Mouse (Mus musculus) left cerebral cortex, adult 11 months (tissue): ENCODE data around the gene Ttll12.

Source experiments
- DNase-seq: peaks from one replicate; pipeline ENCODE4 v3.0.0; 2022; ENCODE audit warnings: low spot score

Ttll12 gene

DNA sequence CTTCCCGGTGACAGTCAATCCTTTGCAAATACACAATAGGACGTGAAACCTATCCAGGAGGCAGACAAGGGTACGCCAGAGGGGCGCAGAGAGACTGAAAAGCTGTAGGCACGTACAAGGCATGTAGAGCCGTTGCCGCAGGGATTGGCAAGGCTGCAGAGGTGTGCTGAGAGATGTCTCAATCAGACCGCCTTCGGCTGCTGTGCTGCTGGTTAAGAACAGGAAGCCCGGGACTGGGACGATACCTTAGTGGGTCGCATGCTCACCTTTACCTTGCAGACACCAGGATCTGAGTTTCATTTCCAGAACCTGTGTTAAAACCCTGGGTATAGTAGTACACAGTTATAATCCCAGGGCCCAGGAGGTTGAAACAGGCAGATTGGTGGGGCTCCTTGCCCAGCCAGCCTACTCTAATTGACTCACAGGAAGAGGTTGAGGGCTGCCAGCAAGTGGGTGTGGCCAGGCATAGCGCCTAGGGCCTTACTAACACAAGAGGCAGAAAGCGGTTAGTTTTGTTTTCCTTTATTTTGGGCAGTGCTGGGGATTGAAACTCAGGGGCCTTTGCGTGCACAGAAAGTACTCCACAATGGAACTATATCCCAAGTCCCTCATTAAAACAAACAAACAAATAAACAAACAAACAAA, 32.2 kb downstream of the Ttll12 start:
- peak; percentile 14 for DNase-seq

DNA sequence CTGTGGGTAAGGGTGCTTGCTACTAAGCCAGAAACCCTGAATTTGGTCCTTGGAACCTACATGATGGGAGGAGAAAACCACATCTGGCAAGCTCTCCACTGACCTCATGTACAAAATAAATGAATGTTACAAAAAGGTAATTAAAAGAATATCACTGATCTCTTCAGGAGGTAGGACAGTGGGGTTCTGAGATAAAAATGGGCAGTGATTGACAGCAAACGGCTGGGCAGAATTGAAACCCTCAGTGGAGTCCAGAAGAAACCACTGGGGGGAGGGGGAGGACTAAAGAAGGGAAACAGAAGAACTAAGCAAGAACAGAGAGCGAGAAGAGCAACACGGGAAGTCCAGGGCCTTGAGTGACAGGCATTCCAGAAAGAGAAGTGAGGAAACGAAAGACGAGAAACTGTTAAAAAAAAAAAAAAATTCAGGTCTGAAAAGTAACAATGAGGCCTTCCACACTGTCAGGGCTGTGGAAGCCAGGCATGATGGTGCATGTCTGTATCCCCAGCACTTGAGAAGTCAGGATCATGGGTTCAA, 33.9 kb downstream of the Ttll12 start:
- no peak for DNase-seq

DNA sequence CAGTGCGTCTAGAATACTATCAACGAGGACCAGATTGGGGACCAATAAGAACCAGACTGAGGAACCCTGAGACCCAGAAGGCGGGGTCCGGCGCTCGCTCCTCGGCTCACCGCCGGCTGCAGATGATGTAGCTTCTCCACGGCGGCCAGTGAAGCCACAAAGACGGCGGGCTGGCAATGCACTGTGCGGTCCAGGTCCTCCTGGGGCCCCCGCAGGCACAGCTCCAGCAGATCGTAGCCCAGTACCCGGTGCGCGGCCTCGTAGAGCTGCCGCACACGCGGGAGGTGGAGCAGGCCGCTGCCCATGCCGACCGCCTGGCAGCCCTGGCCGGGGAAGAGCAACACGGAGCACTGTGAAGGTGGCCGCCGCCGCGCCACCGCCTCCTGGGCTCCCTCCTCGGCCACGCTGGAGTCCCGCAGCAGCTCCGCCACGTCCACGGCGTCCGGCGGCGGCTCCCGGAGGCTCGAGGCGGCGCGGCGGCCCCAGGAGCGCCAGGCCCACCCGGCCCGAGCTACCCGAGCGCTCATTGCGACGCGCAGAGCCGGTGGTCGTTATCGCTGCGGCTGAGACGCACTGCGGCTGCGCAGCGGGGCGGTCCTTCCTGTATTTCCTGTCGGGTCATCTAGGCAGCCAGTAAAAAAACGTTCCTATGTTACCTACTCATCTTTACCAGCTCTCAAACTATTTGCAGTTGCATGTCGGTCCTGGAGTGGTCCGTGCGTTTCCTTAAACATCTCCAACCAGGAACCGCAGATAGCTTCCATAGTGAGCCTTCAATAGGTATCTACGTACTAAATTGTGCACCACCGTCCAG, 39.6 kb downstream of the Ttll12 start:
- DNase-seq: peak; percentile 71

DNA sequence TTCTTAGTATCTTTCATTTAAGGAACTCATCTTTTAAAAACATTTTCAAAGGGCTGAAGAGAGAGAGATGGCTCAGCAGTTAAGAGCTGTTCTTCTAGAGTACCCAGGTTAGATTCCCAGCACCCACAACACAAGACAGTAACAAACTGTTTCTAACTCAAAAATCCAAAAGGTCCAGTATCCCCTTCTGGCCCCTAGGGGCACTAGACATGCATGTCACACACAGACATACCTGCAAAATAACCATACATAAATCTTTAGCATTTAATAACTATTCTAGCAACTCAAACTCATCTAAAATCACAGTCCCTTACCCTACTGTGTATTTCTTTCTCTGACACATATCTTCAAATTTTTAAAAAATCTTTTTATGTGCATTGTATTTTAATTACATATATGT, 41.1 kb downstream of the Ttll12 start:
- DNase-seq: no peak

DNA sequence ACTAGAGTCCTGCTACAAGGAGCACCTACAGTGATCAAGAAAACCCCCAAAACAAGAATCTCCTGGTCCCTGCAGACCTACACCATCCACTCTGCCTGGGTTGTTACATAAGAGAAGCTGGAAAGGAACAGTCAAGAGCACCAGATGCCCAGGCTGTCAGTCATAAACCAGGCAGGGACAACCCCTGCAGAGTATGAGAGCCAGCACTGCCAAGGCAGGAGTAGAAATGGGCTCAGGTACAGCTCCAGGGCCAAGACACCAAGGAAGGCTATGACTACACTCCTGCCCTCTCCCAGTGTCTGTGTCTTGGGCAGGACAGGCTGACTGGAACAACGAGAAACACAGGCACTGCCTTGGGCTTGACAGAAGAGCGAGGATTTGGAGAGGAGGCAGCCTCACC, 44.8 kb downstream of the Ttll12 start:
- no peak for DNase-seq

DNA sequence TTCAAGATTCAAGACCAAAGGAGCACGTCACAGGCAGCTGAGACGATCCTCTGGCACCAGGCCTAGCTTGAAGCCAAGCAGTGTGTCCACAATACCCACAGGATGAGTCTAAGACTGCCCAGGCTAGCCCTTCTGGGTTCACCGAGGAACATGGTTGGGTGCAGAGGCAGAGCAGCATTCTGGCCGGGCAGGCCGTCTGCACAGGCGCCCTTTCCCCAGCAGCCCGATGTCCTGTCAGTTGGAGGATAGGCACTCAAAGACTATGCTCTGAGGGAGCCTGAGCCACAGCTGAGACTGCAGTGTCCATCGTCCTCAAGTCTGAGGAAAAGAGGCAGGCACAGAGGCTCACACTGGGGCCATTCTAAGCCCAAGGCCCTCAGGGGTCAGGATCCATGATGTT, 47.8 kb downstream of the Ttll12 start:
- no peak for DNase-seq

DNA sequence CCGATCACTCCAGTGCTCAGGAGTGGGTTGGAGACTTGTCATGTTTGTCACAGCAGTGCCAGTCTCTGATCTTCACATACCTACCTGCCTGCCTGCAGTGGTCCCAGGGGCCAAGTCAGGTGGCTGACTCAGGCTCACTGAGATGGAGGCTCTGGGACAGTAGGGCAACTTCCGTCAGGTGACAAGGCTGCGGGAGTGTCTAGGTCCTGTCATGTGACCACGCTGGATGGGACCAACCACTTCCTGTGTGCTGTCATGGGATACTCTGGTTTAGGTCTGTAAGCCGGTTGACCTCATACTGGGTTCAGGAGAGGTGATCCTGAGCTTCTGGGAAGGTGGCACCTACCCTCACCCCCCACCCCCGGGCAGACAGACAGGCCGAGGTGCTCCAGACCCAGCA, 48.9 kb downstream of the Ttll12 start:
- DNase-seq: no peak

DNA sequence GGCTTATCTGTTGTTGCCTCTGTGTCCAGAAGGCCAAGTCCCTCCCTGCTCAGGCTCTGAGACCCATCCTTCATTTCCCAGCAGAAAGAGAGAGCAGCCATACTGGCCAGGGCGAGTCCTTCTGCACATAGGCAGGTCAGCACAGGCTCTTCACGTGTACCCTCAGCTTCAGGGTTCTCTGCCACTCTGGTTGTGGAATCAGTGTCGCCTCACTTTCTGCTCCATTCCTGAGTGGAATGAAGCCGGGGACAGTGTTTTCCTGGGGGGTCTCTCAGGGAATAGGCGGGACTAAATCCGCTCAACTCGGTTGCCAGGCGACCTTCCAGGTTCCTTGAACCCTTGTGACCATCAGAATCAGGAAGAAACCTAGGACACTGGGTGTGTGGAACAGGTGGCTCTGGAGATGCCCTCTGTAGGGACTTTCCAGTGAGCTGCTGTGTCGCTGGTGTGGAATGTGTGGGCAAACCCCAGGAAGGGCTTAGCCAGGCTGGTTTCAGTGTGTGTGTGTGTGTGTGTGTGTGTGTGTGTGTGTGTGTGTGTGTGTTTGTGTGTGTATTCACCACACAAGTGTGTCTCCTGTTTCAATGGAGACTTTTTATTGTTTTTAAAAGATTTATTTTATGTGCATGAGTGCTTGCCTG, 53.2 kb downstream of the Ttll12 start:
- DNase-seq: no peak

DNA sequence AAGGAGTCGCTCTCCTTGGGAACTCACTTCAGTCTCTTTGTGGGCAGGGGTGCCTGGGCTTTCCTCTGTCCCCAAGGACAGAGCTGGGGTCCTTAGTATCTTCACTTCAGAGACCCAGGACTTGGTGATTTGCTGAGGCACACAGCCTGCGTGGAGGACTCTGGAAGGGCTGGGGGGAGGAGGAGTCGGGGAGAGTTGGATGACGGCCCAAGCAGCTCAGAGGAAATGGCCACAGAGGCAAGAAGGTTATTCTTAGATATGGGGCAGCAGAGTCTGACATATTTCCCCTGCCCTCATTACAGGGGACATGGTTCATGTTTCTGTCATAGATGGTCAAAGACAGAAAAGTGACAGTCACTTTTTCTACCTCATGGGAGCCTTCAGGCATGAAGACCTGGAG, 55.1 kb downstream of the Ttll12 start:
- DNase-seq: no peak

DNA sequence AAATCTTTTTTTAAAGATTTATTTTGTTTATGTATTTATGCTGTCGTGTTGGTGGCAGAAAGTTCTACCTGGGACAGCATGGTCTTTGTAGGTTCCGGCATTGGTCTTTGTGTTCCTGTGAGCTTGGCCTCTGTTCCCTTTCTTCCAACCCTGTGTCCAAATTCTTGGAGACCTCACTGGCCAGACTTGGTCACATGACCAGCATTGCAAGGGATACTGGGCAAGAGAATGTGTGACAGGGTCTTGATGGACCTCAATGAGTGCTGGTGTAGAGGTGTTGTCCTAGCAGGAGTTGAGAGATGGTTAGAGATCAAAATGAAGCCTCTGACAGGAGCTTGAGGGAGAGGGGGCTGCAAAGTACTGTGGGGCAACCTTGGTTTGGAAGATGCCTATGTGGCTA, 56.1 kb downstream of the Ttll12 start:
- DNase-seq: no peak

DNA sequence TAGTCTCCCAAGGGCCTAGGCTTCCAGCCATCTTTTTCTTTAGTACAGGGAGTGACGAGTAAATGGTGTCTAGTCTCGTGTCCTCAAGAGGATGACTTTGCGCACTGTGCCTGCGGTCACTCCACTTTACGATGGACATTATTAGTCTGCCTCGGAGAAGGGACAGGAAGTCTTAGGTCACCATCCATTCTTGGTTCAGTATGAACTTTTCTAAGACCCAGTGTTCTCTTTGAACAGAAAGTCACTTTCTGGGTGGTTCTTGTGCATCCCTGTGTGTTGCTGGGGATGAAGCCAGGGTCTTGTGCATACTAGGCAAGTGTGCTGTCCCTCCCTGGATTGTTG, 59.1 kb downstream of the Ttll12 start:
- no peak for DNase-seq

DNA sequence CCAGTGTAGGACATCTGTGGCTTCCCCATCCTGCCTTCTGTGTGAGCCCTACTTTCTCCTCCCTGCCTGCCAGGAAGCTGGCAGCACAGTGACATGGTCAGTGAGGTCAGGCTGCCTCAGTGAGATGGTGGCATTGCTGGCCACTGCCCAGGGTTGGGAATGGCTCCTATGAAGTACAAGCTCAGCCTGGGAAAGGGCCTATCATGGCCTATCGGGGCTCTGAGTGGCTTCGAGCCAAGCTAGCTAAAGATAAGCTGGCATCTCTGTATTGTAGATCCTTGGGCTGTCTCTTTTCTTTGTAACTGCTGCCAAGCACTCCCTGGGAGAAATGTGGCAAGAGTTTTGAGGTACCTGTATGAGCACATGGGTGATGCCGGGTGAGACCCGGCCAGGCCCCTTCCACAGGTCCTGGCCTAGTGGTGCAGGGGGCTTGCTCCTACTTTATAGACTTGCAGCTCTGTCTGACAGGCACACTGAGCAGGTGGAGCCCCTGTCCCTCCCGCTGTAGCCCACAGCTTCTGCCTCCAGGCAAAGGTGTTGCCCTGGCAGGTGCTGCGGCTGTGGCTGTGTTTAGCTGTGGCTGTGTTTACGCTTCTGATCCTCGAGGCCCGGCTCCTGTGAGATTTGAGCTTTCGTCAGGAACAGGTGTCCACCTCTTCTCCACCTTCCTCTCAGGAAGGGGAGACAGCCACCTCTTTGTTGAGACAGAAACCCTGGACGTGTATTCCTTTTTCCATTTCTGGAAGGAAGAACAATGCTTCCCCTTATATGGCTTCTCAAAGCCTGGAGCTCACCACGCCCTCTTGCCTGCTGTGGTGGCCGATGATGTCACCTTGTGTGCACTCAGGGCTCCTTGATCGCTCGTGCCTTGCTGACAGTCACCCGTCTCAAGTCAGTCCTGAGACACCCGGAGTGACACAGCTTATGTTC, 59.7 kb downstream of the Ttll12 start:
- no peak for DNase-seq

DNA sequence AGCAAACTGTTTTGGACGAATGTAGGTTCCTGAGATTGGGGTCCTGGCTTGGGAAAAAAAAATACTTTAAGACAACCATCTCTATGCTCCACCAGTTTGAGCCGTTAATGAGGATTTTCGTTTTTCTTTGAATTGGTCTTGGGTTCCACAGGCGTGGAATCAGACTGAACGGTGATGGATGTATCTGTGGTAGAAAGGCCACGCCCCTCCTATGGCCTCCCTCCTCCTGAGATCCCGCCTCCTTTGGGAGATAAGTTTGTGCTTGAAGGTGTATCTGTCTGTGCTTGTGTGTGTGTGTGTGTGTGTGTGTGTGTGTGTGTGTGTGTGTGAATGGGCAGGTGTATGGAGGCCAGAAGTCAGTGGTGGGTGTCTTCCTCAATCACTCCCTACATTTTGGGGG, 62.4 kb downstream of the Ttll12 start:
- no peak for DNase-seq

DNA sequence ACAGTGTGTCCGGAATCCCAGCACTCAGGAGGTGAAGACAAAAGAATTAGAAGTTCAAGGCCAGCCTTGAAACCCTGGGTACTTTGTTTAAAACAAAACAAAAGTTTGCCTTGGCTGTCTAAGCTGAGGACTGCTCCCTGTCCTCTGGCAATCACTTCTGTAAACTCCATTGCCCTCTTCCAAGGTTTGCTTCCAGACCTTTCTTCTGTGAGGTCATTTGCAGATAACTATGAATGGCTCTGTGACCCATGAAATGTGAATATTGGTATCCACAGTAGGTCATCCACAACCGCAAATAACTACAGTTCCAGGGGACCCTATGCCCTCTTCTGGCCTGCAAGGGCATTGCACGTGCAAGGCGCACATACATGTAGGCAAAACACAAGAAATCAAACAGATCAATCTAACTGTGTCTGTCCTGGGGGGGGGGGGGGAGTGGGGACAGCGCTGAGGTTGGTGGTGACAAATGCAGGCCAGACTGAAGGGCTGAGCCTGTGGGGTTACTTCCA, 62.9 kb downstream of the Ttll12 start:
- DNase-seq: no peak

DNA sequence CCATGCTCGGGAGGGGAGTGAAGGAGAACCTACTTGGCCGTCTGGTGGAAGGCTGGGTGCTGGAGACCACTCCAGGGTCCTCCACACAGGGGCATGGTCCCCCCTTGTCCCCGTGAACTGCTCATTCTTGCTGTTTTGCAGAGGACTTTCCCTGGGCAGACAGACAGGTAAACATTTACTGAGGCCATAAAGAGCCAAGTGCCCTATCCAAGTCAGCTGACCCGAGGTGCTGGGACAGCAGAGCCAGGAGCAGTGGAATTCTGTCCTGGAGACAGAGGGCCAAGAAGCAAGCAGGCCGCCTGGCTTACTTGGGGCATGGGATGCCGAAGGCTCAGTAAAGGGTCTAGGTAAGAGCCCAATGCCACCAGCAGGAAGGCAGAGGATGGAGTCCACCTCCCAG, 64.3 kb downstream of the Ttll12 start:
- DNase-seq: no peak

DNA sequence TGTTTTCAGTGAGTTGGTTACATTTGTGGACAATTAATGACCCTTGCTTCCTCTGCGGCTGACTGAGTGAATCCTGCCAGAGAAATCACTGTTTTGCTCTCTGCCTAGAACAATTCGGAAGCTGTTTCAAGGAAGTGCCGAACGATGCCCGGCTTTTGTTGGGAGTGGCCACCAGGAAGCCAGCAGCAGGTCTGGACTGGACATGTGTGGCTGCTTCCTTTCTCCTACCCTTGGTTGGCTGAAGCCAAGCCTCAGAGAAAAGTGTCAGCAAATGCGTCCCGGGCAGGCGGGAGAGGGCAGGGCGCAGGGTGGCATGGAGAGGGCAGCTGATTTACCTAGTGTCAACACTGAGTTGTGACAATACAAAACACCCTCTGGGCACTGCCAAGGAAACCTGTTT, 64.7 kb downstream of the Ttll12 start:
- no peak for DNase-seq

DNA sequence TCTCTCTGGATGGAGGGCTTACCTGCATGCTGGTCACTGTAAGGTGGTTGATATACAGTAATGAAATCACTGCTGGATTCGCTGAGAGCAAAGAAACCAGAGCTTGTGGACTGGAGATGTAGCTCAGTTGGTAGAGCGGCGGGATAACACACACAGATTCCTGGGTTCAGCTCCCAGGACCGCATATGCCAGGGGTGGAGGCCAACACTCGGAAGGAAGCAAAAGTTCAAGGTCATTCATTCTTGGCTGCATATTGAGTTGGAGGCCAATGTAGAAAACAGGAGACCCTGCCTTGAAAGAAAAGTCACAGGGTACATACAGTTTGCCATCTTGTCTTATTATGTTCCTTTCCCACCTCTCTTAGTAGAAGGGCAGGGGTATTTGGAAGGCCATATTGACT, 65.2 kb downstream of the Ttll12 start:
- DNase-seq: no peak

DNA sequence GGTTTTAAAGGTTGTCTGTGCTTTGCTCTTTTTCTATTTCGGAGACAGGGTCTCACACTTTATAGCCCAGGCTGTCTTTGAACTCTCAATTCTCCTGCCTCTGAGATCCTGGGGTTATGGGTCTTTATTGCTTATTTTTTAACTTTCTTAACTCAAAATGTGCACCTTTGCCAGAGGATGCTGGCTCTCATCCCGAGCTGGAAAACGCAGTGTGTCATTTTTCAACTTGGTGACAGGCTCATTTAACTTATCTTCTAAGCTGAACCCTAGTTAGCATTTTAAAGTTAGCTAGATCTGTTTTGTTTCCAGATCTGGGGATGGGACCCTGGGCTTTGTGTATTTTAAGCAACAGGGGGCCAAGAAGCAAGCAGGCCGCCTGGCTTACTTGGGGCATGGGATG, 66.1 kb downstream of the Ttll12 start:
- no peak for DNase-seq

DNA sequence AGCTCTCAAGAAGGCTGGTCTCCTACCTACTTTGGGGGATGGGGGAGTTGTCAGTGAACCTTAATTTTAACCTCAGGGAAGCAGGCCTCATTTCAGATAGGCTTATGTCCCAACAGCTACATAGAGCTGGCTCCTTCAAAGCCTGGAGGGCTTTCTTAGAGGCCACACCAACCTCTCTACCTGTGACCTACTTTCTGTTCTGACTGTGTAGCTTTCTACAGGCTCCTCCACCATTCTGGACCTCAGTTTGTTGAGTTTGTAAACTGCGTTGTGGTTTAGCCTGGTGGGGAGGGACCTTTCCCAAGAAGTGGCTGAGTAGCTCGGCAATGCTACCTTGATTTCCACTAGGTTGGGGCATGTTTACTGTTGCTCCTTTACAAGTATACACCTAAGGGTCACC, 67.2 kb downstream of the Ttll12 start:
- no peak for DNase-seq

DNA sequence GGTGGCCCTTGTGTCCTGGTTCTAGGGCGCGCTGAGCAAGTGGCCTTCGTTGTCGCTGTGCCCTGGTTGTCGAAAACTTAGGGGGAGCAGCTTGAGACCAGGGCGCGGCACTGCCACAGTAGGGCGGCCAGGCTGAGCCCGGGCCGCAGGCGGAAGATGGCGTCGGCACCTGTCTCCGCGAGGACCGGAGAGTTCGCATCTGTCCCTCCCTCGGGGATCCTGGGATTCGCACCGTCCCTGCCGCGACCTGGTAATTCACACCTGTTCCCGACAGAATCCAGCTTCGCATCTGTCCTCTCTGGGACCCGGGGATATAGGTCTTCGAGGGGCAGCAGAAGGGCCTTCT, 67.9 kb downstream of the Ttll12 start:
- DNase-seq: no peak

DNA sequence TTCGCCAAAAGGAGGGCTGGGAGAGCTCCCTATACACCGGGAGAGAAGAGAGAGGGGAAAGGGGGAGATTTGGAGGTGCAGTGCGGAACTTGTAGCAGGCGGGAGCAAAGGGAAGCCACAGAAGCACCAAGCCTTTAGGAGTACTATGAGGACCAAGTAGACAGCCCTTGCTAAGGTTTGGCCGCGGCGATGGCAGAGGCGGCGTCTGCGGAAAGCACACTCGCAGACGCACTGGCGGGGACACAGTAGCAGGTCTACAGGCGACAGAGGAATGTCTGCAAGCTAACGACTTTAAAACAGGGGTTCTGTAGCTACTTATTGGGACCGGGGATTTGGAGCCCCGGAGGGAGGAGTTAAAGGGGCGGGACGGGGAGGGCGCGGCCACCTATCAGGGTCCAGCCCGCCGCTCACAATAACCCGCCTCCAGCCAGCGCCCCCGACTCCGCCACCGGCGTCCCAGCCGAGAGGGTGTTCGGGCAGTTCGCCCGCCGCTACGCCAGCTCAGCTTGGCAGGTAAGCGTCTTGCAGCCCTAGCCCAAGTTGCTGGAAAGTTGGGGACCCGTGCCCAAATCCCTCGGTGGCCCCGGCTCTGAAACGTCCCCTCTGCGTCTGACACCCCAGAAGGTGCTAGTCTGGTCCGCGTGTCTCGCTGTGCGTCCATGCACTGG, 68.4 kb downstream of the Ttll12 start, which contains the start of gene Bik:
Gene Bik, plus strand, starts transcription at position 439 of the 668 bp plus-strand sequence.
- DNase-seq: no peak
